Mouse (Mus musculus) ES-Bruce4 (cell line): ENCODE measurements around the gene Ankrd23.

Source experiments
- CTCF ChIP-seq: IDR thresholded peaks from one replicate; pipeline ENCODE4 v1.8.1; 2011; ENCODE audit warnings: low read depth, low read length
- EP300 ChIP-seq: IDR thresholded peaks from 2 replicates; pipeline ENCODE4 v1.6.1; 2011; ENCODE audit warnings: low read depth, low read length; ENCODE audit not compliant: insufficient read depth
- POLR2A ChIP-seq: IDR thresholded peaks from one replicate; pipeline ENCODE4 v1.8.1; 2011; ENCODE audit warnings: low read length; ENCODE audit not compliant: insufficient read depth

GRCm38 (mm10) chr1:36549491-36549890, 12.8 kb upstream of the Ankrd23 start:
- no peak for TF ChIP-seq POLR2A
- no peak for TF ChIP-seq CTCF
- no peak for TF ChIP-seq EP300
